Mouse (Mus musculus) midbrain, embryonic 11.5 days (tissue): Measurements from ENCODE around the gene Cetn3. TPM values are rescaled to one million over a fixed set of nuclear protein-coding genes. Genes with fewer than 3 reads are reported as not detected.

ENCODE experiments used
- ATAC-seq: fragments of 200-750 bp; cut with Nextera tagmentation; 2 replicates; pipeline ENCODE4 v1.8.0; 2017; ENCODE audit warnings: moderate TSS enrichment, moderate library complexity; ENCODE audit not compliant: low FRiP score
- DNase-seq: peaks from one replicate; pipeline ENCODE4 v3.0.0; 2015; ENCODE audit warnings: low spot score; ENCODE audit errors: missing footprints
- H3K27ac ChIP-seq: fragments of 300-500 bp; sonication (generic); 2 replicates; pipeline ENCODE4 v1.5.1; 2014; ENCODE audit warnings: low read depth, low read length
- H3K27me3 ChIP-seq: fragments of 300-500 bp; sonication (generic); 2 replicates; pipeline ENCODE4 v1.6.1; 2014; ENCODE audit warnings: mild to moderate bottlenecking, low read length, moderate library complexity, mixed read lengths; ENCODE audit not compliant: control insufficient read depth, insufficient read depth
- H3K36me3 ChIP-seq: fragments of 300-500 bp; sonication (generic); 2 replicates; pipeline ENCODE4 v1.6.1; 2014; ENCODE audit warnings: mild to moderate bottlenecking, low read length, moderate library complexity, mixed read lengths; ENCODE audit not compliant: control insufficient read depth, insufficient read depth
- H3K4me1 ChIP-seq: fragments of 300-500 bp; sonication (generic); 2 replicates; pipeline ENCODE4 v1.6.1; 2014; ENCODE audit warnings: low read length; ENCODE audit not compliant: control insufficient read depth, insufficient read depth
- H3K4me2 ChIP-seq: fragments of 300-500 bp; sonication (generic); 2 replicates; pipeline ENCODE4 v1.6.1; 2014; ENCODE audit warnings: mild to moderate bottlenecking, moderate library complexity
- H3K4me3 ChIP-seq: fragments of 300-500 bp; sonication (generic); 2 replicates; pipeline ENCODE4 v1.5.1; 2014; ENCODE audit warnings: low read depth, low read length
- H3K9ac ChIP-seq: fragments of 300-500 bp; sonication (generic); 2 replicates; pipeline ENCODE4 v1.6.1; 2014; ENCODE audit warnings: low read length
- H3K9me3 ChIP-seq: fragments of 300-500 bp; sonication (generic); 2 replicates; pipeline ENCODE4 v1.6.1; 2016; ENCODE audit warnings: low read length; ENCODE audit not compliant: control insufficient read depth
- WGBS: fragments of 180-500 bp; shearing (Covaris S2); extraction: QIAGEN DNeasy Blood & Tissue Kit; methylation state at CpG from one replicate; pipeline ENCODE4 v1.1.7; 2014; 5-methylcytosine and 5-hydroxymethylcytosine counted together
- polyA plus RNA-seq: library from polyadenylated mRNA; unstranded; fragments of >200 nt; fragmentation: Nextera tagmentation; extraction: Ambion mirVana; gene quantifications from 2 replicates; pipeline ENCODE4 v1.2.1, GENCODE M21; 2014

The Cetn3 gene
- polyA plus RNA-seq = 279 and 302 TPM in 2 replicates

DNA sequence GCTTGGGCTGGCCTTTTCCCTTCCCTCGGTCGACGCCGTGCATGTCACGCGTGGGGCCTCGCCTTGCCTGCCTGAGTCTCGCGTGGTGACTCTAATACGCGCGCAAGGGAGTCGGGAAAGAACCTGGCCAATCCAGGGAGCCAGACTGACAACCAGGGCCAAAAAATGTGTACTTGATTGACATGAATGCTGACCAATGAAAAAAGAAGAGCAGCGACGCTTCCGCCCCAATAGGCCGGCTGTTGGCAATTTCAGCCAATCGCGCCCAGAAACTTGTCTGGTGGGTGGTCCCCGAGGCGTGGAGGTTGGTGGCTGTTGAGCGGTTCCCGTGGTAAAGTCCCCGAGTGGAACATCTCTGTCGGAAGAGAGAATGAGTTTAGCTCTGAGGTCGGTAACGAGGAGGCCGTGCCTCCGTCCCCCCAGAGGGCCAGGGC is at the start of gene Cetn3:
Cetn3 (plus strand) TSS at position 107 of the 434 bp plus-strand sequence.
- Histone ChIP-seq H3K9me3 (no peaks in the 10 kb centered on the region), H3K9ac (peak within 1 kb of the TSS; percentile 91), H3K4me3 (peak within 1 kb of the TSS; percentile 77), H3K4me2 (peak within 1 kb of the TSS; percentile 61), H3K36me3 (no peaks in the 10 kb centered on the region; the same call in 1 of the 2 replicates), H3K27me3 (no peaks in the 10 kb centered on the region), H3K4me1 (peaks cover 11% of the 10 kb centered on the region; the same call in 1 of the 2 replicates), H3K27ac (peak within 1 kb of the TSS; percentile 98)
- ATAC-seq = peak; percentile 91
- WGBS = under 1% methylated on average over 29 of the region's 29 CpGs
- no peak for DNase-seq

DNA sequence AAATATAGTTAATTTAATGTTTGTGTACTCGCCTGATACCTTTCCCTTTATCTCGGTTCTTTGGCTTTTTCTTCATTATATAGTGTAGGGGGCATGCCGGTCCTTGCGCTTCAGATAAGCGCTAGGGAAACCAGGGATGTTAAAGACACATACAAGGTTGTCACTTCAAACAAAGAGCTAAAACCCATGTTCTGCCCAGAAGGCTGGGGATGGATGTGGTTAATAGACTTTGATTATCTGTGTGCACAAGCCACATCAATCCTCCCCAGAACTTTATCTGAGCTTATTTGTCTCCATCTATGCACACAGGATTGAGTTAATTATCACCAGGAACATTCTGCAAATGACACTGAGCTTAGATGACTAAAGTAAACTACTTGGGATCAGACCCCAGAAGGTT is 46.3 kb upstream of the Cetn3 start:
- Histone ChIP-seq H3K36me3 (no peaks in the 10 kb centered on the region), H3K4me1 (no peaks in the 10 kb centered on the region), H3K4me2 (no peak overlapping the region), H3K27ac (no peak overlapping the region), H3K4me3 (no peak overlapping the region), H3K9ac (no peak overlapping the region), H3K9me3 (no peaks in the 10 kb centered on the region), H3K27me3 (no peaks in the 10 kb centered on the region)
- DNase-seq = no peak
- ATAC-seq = no peak
- 88% methylated on average over 5 of the region's 5 CpGs for WGBS

DNA sequence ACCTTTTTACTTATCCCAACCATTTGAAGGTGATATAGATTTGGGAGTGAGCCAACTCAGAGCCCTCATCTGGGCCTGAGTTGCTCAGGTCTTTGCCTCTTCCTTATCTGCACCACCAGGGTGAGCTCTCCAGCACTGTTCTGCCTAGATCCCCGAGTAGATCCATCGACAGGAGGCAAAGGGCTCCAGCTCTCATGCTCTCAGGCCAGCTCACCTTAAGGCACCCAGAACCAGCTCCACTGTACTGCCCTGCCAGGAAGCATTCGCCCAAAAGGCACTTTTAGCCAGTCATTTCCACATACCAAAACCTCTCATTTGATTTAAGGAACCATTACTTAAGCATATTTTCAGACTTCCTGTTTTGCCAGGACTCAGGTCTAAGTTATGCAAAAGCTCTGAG is 42.0 kb upstream of the Cetn3 start:
- DNase-seq = no peak
- no peak overlapping the region for H3K4me3 ChIP-seq
- ATAC-seq = no peak
- no peaks in the 10 kb centered on the region for H3K27me3 ChIP-seq
- H3K27ac ChIP-seq = no peak overlapping the region
- no peaks in the 10 kb centered on the region for H3K4me1 ChIP-seq
- no peak overlapping the region for H3K9ac ChIP-seq
- H3K36me3 ChIP-seq = no peaks in the 10 kb centered on the region
- H3K9me3 ChIP-seq = no peaks in the 10 kb centered on the region
- H3K4me2 ChIP-seq = no peak overlapping the region
- WGBS = 54% methylated on average over 3 of the region's 3 CpGs

DNA sequence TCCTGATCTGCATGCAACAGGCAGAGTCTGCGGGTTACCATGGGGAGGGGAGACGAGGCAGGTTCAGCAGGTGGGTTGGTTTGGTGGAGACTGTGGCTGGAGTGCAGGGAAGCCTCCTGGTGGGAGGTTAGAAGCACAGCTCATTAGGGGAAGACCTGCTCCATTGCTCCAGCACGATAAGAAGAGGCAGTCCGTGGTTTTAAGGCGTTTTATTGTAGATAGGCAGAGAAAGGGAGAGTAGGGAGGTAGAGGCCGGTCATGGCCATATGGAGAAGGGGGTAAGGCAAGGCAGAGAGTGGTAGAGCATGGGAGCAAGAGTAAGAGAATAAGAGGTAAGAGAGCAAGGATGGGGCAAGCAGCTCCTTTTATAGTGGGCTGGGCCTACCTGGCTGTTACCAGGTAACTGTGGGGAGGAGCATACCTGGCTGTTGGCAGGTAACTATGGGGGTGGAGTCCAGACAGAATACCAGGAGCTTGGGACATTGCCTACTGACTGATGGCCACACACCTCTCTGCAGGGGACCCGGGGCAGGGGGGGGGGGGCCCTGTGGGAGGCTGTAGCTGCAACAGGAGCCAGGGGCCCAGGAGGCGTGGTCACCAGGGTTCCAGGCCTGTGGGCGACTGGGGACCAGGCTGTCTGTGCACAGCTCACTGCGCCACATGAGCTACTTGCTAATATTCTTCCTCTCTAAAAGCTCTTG is 39.3 kb upstream of the Cetn3 start:
- DNase-seq = no peak
- H3K4me2 ChIP-seq = no peak overlapping the region
- H3K27ac ChIP-seq = no peak overlapping the region
- H3K36me3 ChIP-seq = no peaks in the 10 kb centered on the region
- no peaks in the 10 kb centered on the region for H3K4me1 ChIP-seq
- no peaks in the 10 kb centered on the region for H3K27me3 ChIP-seq
- WGBS = 53% methylated on average over 10 of the region's 10 CpGs
- H3K4me3 ChIP-seq = no peak overlapping the region
- ATAC-seq = no peak
- no peaks in the 10 kb centered on the region; the same call in 1 of the 2 replicates for H3K9me3 ChIP-seq
- no peak overlapping the region for H3K9ac ChIP-seq

DNA sequence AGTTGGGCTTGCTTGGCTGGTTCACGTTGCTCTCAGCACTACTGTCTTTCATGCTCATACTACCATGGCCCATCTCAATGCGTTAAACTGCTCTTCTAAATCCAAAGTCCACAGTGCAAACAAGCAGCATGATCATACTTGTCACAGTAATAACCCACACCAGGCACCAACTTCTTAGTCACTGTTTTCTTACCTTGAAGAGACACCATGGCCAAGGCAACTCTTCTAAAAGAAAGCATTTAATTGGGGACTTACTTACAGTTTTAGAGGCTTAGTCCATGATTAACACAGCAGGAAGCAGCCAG is 38.8 kb upstream of the Cetn3 start:
- 34% methylated on average over 2 of the region's 2 CpGs for WGBS

DNA sequence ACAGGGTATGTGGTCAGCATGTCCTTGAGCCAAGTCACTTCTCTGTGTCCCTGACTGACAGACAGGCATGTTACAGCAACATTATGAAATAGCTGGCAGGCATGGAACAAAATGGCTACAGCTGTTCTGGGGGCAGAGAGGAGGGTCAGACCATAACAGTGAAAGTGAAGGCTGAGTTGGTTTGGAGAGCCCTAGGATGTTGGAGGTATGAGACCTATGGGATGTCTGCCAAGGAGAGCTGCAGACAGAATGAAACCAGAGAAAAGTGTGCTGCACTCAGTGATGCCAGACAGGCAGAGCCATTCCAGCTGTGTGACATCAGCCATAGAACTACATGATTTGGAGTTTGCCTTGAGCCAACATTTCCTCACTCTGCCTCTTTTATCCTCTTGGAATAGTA is 28.0 kb upstream of the Cetn3 start:
- Histone ChIP-seq H3K4me1 (no peaks in the 10 kb centered on the region), H3K9ac (no peak overlapping the region), H3K4me3 (no peak overlapping the region), H3K4me2 (no peak overlapping the region), H3K36me3 (no peaks in the 10 kb centered on the region), H3K27me3 (no peaks in the 10 kb centered on the region), H3K9me3 (no peaks in the 10 kb centered on the region), H3K27ac (no peak overlapping the region)
- no peak for ATAC-seq
- no peak for DNase-seq

More for the DNA sequence above, 38.8 kb upstream of the Cetn3 start:
- no peak overlapping the region for H3K9ac ChIP-seq
- H3K36me3 ChIP-seq = no peaks in the 10 kb centered on the region
- no peak overlapping the region for H3K4me2 ChIP-seq
- no peak overlapping the region for H3K4me3 ChIP-seq
- H3K9me3 ChIP-seq = no peaks in the 10 kb centered on the region; the same call in 1 of the 2 replicates
- no peaks in the 10 kb centered on the region for H3K27me3 ChIP-seq
- ATAC-seq (no peak), DNase-seq (no peak)
- no peak overlapping the region for H3K27ac ChIP-seq
- H3K4me1 ChIP-seq = no peaks in the 10 kb centered on the region

DNA sequence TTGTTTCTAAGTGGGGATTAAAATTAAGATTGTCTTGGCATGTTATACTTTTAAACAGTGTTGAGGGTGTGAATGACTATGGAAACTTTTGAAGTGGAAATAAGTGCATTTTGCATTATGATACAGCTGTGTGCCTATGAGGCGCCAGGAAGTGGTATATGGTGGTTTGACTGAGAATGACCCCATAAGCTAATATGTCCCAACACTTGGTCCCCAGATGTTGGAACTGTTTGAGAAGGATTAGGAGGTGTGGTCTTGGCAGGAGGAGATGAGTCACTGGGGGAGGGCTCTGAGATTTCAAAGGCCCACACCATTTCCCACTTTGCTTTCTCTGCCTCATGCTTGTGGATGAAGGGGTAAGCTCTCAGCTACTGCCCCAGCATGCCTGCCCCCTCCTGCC is 27.6 kb upstream of the Cetn3 start:
- H3K4me1 ChIP-seq = no peaks in the 10 kb centered on the region
- 97% methylated on average over 1 of the region's 1 CpGs for WGBS
- ATAC-seq (no peak), DNase-seq (no peak)
- no peak overlapping the region for H3K4me2 ChIP-seq
- H3K36me3 ChIP-seq = no peaks in the 10 kb centered on the region
- no peaks in the 10 kb centered on the region for H3K27me3 ChIP-seq
- no peak overlapping the region for H3K27ac ChIP-seq
- no peak overlapping the region for H3K9ac ChIP-seq
- no peak overlapping the region for H3K4me3 ChIP-seq
- H3K9me3 ChIP-seq = no peaks in the 10 kb centered on the region

DNA sequence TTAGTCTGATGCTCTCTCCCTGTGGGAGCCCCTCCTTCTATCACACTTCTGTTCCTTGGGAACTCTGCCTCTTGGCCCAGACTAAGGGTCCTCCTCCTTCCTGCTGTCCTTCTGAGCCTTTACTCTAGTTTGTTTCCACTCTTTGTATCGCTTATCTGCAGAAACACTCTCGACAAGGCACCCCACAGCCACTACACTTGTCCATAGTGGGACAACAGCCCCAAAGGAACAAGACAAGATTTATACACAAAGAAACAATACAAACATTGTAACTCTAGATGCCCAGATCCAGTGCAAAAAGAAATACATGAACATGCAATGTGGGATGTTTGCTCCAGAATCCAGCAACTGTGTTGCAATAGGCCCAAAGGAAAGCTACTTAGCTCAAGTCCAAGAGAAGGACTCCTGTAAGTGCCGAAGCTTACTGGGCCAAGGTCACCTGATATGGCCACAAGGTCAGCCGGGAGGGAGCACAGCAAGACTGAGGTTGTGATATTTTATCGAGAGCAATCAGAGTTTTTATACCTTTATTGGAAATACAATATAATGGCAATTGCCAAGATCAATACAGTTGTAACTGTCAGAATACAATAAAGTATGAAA is 25.7 kb upstream of the Cetn3 start:
- DNase-seq (no peak), ATAC-seq (no peak)
- no peaks in the 10 kb centered on the region for H3K4me1 ChIP-seq
- WGBS = 87% methylated on average over 5 of the region's 5 CpGs
- H3K4me3 ChIP-seq = no peak overlapping the region
- H3K27me3 ChIP-seq = no peaks in the 10 kb centered on the region
- H3K9me3 ChIP-seq = no peaks in the 10 kb centered on the region
- no peak overlapping the region for H3K27ac ChIP-seq
- H3K36me3 ChIP-seq = no peaks in the 10 kb centered on the region
- H3K4me2 ChIP-seq = no peak overlapping the region
- H3K9ac ChIP-seq = no peak overlapping the region

DNA sequence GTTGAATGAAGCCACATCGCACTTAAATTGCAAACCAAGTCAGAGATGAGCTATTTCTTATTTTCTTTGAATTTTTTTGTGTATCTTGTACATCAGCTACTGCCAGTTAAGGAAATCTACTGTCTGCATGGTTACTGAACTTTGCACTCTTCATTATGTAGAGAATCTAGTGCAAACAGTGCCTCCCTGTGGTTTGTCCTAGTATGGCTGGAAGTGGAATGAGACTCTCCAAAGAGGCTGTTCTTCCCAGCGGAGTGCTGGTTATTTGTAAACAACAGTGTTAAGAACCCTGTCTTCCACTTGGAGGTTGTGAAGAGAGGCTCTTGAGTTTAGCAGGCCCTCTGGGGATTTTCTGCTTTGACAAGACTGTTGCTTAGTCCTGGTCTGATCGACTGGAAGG is 22.5 kb upstream of the Cetn3 start:
- H3K4me1 ChIP-seq = no peaks in the 10 kb centered on the region
- ATAC-seq (peak; percentile 75), DNase-seq (peak; percentile 91)
- H3K4me2 ChIP-seq = no peak overlapping the region
- H3K36me3 ChIP-seq = no peaks in the 10 kb centered on the region
- no peaks in the 10 kb centered on the region for H3K9me3 ChIP-seq
- no peak overlapping the region for H3K27ac ChIP-seq
- H3K27me3 ChIP-seq = no peaks in the 10 kb centered on the region
- no peak overlapping the region for H3K9ac ChIP-seq
- 24% methylated on average over 3 of the region's 3 CpGs for WGBS
- H3K4me3 ChIP-seq = no peak overlapping the region
